Mouse (Mus musculus): ENCODE data around the gene Negr1. TPM values are rescaled to one million over a fixed set of nuclear protein-coding genes. Genes with fewer than 3 reads are reported as not detected.

Gene Negr1
- polyA plus RNA-seq, 1 experiment: not detected

GRCm38 (mm10) chr3:156698687-156699086 is 137.1 kb downstream of the Negr1 start:
- TF ChIP-seq EP300 (IDR thresholded peaks at IDR 0.05; ENCODE audit: insufficient read depth, low read depth, low read length) (no peak), CTCF (IDR thresholded peaks at IDR 0.05; ENCODE audit: low read depth, low read length) (no peak), POLR2A (IDR thresholded peaks at IDR 0.05; ENCODE audit: insufficient read depth, low read length) (no peak)
- no peak overlapping the region for H3K4me3 ChIP-seq (ENCODE audit: low read depth, low read length)
- no peaks in the 10 kb centered on the region for H3K36me3 ChIP-seq (ENCODE audit: control insufficient read depth, insufficient read depth, low read length, poor library complexity, severe bottlenecking)
- H3K27me3 ChIP-seq (ENCODE audit: control insufficient read depth, insufficient read depth, low read length, poor library complexity, severe bottlenecking): no peaks in the 10 kb centered on the region
- no peaks in the 10 kb centered on the region for H3K9me3 ChIP-seq (replicated peaks; ENCODE audit: control insufficient read depth, insufficient read depth, low read length, poor library complexity, severe bottlenecking)
- H3K9ac ChIP-seq (ENCODE audit: low read depth, poor library complexity, severe bottlenecking): no peak overlapping the region
- no peaks in the 10 kb centered on the region for H3K4me1 ChIP-seq (ENCODE audit: control insufficient read depth, insufficient read depth, low read length)
- H3K27ac ChIP-seq (ENCODE audit: insufficient read depth, low read length): no peak overlapping the region

- TF ChIP-seq EP300 (IDR thresholded peaks at IDR 0.05; ENCODE audit: insufficient read depth, low read depth, low read length) (no peak), POLR2A (IDR thresholded peaks at IDR 0.05; ENCODE audit: insufficient read depth, low read length) (no peak), CTCF (IDR thresholded peaks at IDR 0.05; ENCODE audit: low read depth, low read length) (no peak)
- H3K9me3 ChIP-seq (replicated peaks; ENCODE audit: control insufficient read depth, insufficient read depth, low read length, poor library complexity, severe bottlenecking): no peaks in the 10 kb centered on the region
- H3K4me3 ChIP-seq (ENCODE audit: low read depth, low read length): no peak overlapping the region
- no peaks in the 10 kb centered on the region for H3K4me1 ChIP-seq (ENCODE audit: control insufficient read depth, insufficient read depth, low read length)
- H3K9ac ChIP-seq (ENCODE audit: low read depth, poor library complexity, severe bottlenecking): no peak overlapping the region
- H3K27ac ChIP-seq (ENCODE audit: insufficient read depth, low read length): no peak overlapping the region
- H3K27me3 ChIP-seq (ENCODE audit: control insufficient read depth, insufficient read depth, low read length, poor library complexity, severe bottlenecking): no peaks in the 10 kb centered on the region
- H3K36me3 ChIP-seq (ENCODE audit: control insufficient read depth, insufficient read depth, low read length, poor library complexity, severe bottlenecking): no peaks in the 10 kb centered on the region
Measured at GRCm38 (mm10) chr3:156703241-156703640, 141.6 kb downstream of the Negr1 start.

GRCm38 (mm10) chr3:156710240-156710639 is 148.6 kb downstream of the Negr1 start:
- Histone ChIP-seq H3K27me3 (ENCODE audit: control insufficient read depth, insufficient read depth, low read length, poor library complexity, severe bottlenecking) (no peaks in the 10 kb centered on the region), H3K4me3 (ENCODE audit: low read depth, low read length) (no peak overlapping the region), H3K9ac (ENCODE audit: low read depth, poor library complexity, severe bottlenecking) (no peak overlapping the region), H3K4me1 (ENCODE audit: control insufficient read depth, insufficient read depth, low read length) (no peaks in the 10 kb centered on the region), H3K36me3 (ENCODE audit: control insufficient read depth, insufficient read depth, low read length, poor library complexity, severe bottlenecking) (no peaks in the 10 kb centered on the region), H3K27ac (ENCODE audit: insufficient read depth, low read length) (no peak overlapping the region), H3K9me3 (replicated peaks; ENCODE audit: control insufficient read depth, insufficient read depth, low read length, poor library complexity, severe bottlenecking) (no peaks in the 10 kb centered on the region)
- TF ChIP-seq CTCF (IDR thresholded peaks at IDR 0.05; ENCODE audit: low read depth, low read length) (no peak), POLR2A (IDR thresholded peaks at IDR 0.05; ENCODE audit: insufficient read depth, low read length) (no peak), EP300 (IDR thresholded peaks at IDR 0.05; ENCODE audit: insufficient read depth, low read depth, low read length) (no peak)

- TF ChIP-seq POLR2A (IDR thresholded peaks at IDR 0.05; ENCODE audit: insufficient read depth, low read length) (no peak), CTCF (IDR thresholded peaks at IDR 0.05; ENCODE audit: low read depth, low read length) (no peak), EP300 (IDR thresholded peaks at IDR 0.05; ENCODE audit: insufficient read depth, low read depth, low read length) (no peak)
- Histone ChIP-seq H3K9me3 (replicated peaks; ENCODE audit: control insufficient read depth, insufficient read depth, low read length, poor library complexity, severe bottlenecking) (no peaks in the 10 kb centered on the region), H3K36me3 (ENCODE audit: control insufficient read depth, insufficient read depth, low read length, poor library complexity, severe bottlenecking) (no peaks in the 10 kb centered on the region), H3K27me3 (ENCODE audit: control insufficient read depth, insufficient read depth, low read length, poor library complexity, severe bottlenecking) (no peaks in the 10 kb centered on the region), H3K4me3 (ENCODE audit: low read depth, low read length) (no peak overlapping the region), H3K27ac (ENCODE audit: insufficient read depth, low read length) (no peak overlapping the region), H3K9ac (ENCODE audit: low read depth, poor library complexity, severe bottlenecking) (no peak overlapping the region), H3K4me1 (ENCODE audit: control insufficient read depth, insufficient read depth, low read length) (no peaks in the 10 kb centered on the region)
Measured at GRCm38 (mm10) chr3:156710693-156711092, 149.1 kb downstream of the Negr1 start.

GRCm38 (mm10) chr3:156736335-156736734 is 174.7 kb downstream of the Negr1 start:
- Histone ChIP-seq H3K4me3 (ENCODE audit: low read depth, low read length) (no peak overlapping the region), H3K36me3 (ENCODE audit: control insufficient read depth, insufficient read depth, low read length, poor library complexity, severe bottlenecking) (no peaks in the 10 kb centered on the region), H3K9me3 (replicated peaks; ENCODE audit: control insufficient read depth, insufficient read depth, low read length, poor library complexity, severe bottlenecking) (no peaks in the 10 kb centered on the region), H3K9ac (ENCODE audit: low read depth, poor library complexity, severe bottlenecking) (no peak overlapping the region), H3K4me1 (ENCODE audit: control insufficient read depth, insufficient read depth, low read length) (no peaks in the 10 kb centered on the region), H3K27ac (ENCODE audit: insufficient read depth, low read length) (no peak overlapping the region), H3K27me3 (ENCODE audit: control insufficient read depth, insufficient read depth, low read length, poor library complexity, severe bottlenecking) (peaks cover 2% of the 10 kb centered on the region; the same call in 1 of the 2 replicates)
- no peak for TF ChIP-seq EP300 (IDR thresholded peaks at IDR 0.05; ENCODE audit: insufficient read depth, low read depth, low read length)
- TF ChIP-seq POLR2A (IDR thresholded peaks at IDR 0.05; ENCODE audit: insufficient read depth, low read length): no peak
- TF ChIP-seq CTCF (IDR thresholded peaks at IDR 0.05; ENCODE audit: low read depth, low read length): no peak

- H3K27me3 ChIP-seq (ENCODE audit: control insufficient read depth, insufficient read depth, low read length, poor library complexity, severe bottlenecking): no peaks in the 10 kb centered on the region
- H3K27ac ChIP-seq (ENCODE audit: insufficient read depth, low read length): no peak overlapping the region
- H3K9me3 ChIP-seq (replicated peaks; ENCODE audit: control insufficient read depth, insufficient read depth, low read length, poor library complexity, severe bottlenecking): no peaks in the 10 kb centered on the region
- no peak overlapping the region for H3K9ac ChIP-seq (ENCODE audit: low read depth, poor library complexity, severe bottlenecking)
- H3K4me3 ChIP-seq (ENCODE audit: low read depth, low read length): no peak overlapping the region
- TF ChIP-seq EP300 (IDR thresholded peaks at IDR 0.05; ENCODE audit: insufficient read depth, low read depth, low read length): no peak
- no peak for TF ChIP-seq POLR2A (IDR thresholded peaks at IDR 0.05; ENCODE audit: insufficient read depth, low read length)
- no peaks in the 10 kb centered on the region for H3K4me1 ChIP-seq (ENCODE audit: control insufficient read depth, insufficient read depth, low read length)
- no peaks in the 10 kb centered on the region for H3K36me3 ChIP-seq (ENCODE audit: control insufficient read depth, insufficient read depth, low read length, poor library complexity, severe bottlenecking)
Measured at GRCm38 (mm10) chr3:156739529-156739928, 177.9 kb downstream of the Negr1 start.

Data from ES-Bruce4 (cell line).